Comparison of ENCODE assay signal across 8 mouse cellular contexts in genomic region chr12:53246581-53247490, GRCm38 (mm10). TPM values are rescaled to one million over a fixed set of nuclear protein-coding genes. Genes with fewer than 3 reads are reported as not detected.
DNase-seq lines count a peak whose midpoint lies in the region; ATAC-seq lines count a peak whose summit lies in the region.

No protein-coding gene starts in this region.

- H3K36me3 ChIP-seq in kidney, embryonic 16.5 days (ENCODE audit: insufficient read depth, low read length): no peaks in the 10 kb centered on the region
- H3K36me3 ChIP-seq in heart, embryonic 13.5 days: no peaks in the 10 kb centered on the region
- no peaks in the 10 kb centered on the region for H3K36me3 ChIP-seq in neural tube, embryonic 14.5 days (ENCODE audit: control insufficient read depth, insufficient read depth, low read length)

- intact Hi-C loops in left cerebral cortex, postnatal 25 days (cut with DNase I): loop anchor here (5.0 kb wide), 1 partner anchor 105 kb away; no protein-coding TSS in a partner anchor

- under 1% methylated on average over 28 of the region's 28 CpGs for WGBS in kidney, embryonic 16.5 days
- under 1% methylated on average over 28 of the region's 28 CpGs for WGBS in heart, embryonic 13.5 days
- WGBS in neural tube, embryonic 14.5 days: under 1% methylated on average over 28 of the region's 28 CpGs

- no peak overlapping the region for H3K9ac ChIP-seq in kidney, embryonic 16.5 days (replicated peaks; ENCODE audit: low read length)
- H3K9ac ChIP-seq in heart, embryonic 13.5 days: peak overlapping the region; percentile 64; the same call in 1 of the 2 replicates
- peak overlapping the region; percentile 80 for H3K9ac ChIP-seq in neural tube, embryonic 14.5 days (replicated peaks; ENCODE audit: low read depth, low read length)

- H3K9me3 ChIP-seq in kidney, embryonic 16.5 days (ENCODE audit: low read length): no peaks in the 10 kb centered on the region
- no peaks in the 10 kb centered on the region for H3K9me3 ChIP-seq in heart, embryonic 13.5 days
- no peaks in the 10 kb centered on the region for H3K9me3 ChIP-seq in neural tube, embryonic 14.5 days (ENCODE audit: control insufficient read depth, low read length)

- peak; percentile 42; the same call in 1 of the 2 replicates for ATAC-seq in kidney, embryonic 16.5 days (ENCODE audit: low FRiP score, low TSS enrichment)
- ATAC-seq in heart, embryonic 13.5 days (ENCODE audit: extremely low read depth, insufficient number of reproducible peaks, low FRiP score, low TSS enrichment): no peak
- peak; percentile 45; the same call in 1 of the 2 replicates for ATAC-seq in neural tube, embryonic 14.5 days (ENCODE audit: low read depth)
- ATAC-seq in inflammation-experienced regulatory T-cells, adult 6 months: no peak

- H3K4me3 ChIP-seq in kidney, embryonic 16.5 days (ENCODE audit: low read length): peak overlapping the region; percentile 36
- peak overlapping the region; percentile 65 for H3K4me3 ChIP-seq in heart, embryonic 13.5 days
- peak overlapping the region; percentile 81 for H3K4me3 ChIP-seq in neural tube, embryonic 14.5 days (ENCODE audit: low read depth, low read length)

- H3K27ac ChIP-seq in kidney, embryonic 16.5 days (ENCODE audit: low read length): no peak overlapping the region
- H3K27ac ChIP-seq in heart, embryonic 13.5 days (replicated peaks): no peak overlapping the region
- H3K27ac ChIP-seq in neural tube, embryonic 14.5 days (ENCODE audit: low read depth, low read length): peak overlapping the region; percentile 89

- H3K4me1 ChIP-seq in kidney, embryonic 16.5 days (ENCODE audit: insufficient read depth, low read length): peaks cover 31% of the 10 kb centered on the region
- peaks cover 37% of the 10 kb centered on the region for H3K4me1 ChIP-seq in heart, embryonic 13.5 days
- H3K4me1 ChIP-seq in neural tube, embryonic 14.5 days (ENCODE audit: control insufficient read depth, insufficient read depth, low read length): peaks cover 25% of the 10 kb centered on the region

- peak overlapping the region; percentile 86 for H3K4me2 ChIP-seq in kidney, embryonic 16.5 days (replicated peaks; ENCODE audit: low read depth, low read length)
- peak overlapping the region; percentile 98 for H3K4me2 ChIP-seq in heart, embryonic 13.5 days
- H3K4me2 ChIP-seq in neural tube, embryonic 14.5 days (ENCODE audit: low read depth, low read length): peak overlapping the region; percentile 96

- no peak for DNase-seq in kidney, adult 18-20 months
- peak; percentile 72 for DNase-seq in embryo, embryonic 10 days (ENCODE audit: low spot score)
- peak; percentile 21 to 26 for DNase-seq in left cerebral cortex, postnatal 25 days (ENCODE audit: low spot score in 2 of 2)
- no peak for DNase-seq in spleen, adult 12 weeks (ENCODE audit: low spot score)

- H3K27me3 ChIP-seq in kidney, embryonic 16.5 days (ENCODE audit: insufficient read depth, low read length): peaks cover 78% of the 10 kb centered on the region
- peaks cover 84% of the 10 kb centered on the region for H3K27me3 ChIP-seq in heart, embryonic 13.5 days (replicated peaks)
- H3K27me3 ChIP-seq in neural tube, embryonic 14.5 days (ENCODE audit: control insufficient read depth, insufficient read depth, low read length): no peaks in the 10 kb centered on the region

RNA-seq across cellular contexts. Expression of gene Npas3, which starts 1.6 kb away (rescaled TPM):
- 0.92 and 2.1 TPM in 2 replicates for polyA plus RNA-seq in kidney, embryonic 16.5 days (2015; fragmentation: Nextera tagmentation; extraction: Ambion mirVana)
- polyA plus RNA-seq in heart, embryonic 13.5 days (2015; fragmentation: Nextera tagmentation; extraction: Ambion mirVana): 0.94 and 1.1 TPM in 2 replicates
- 10 to 100 TPM; 19.0 to 25.4 TPM for total RNA-seq in left cerebral cortex, postnatal 25 days (2021)
- 25.9 and 29.1 TPM in 2 replicates for polyA plus RNA-seq in neural tube, embryonic 14.5 days (2014; fragmentation: Nextera tagmentation; extraction: Ambion mirVana)
- polyA plus RNA-seq in inflammation-experienced regulatory T-cells, adult 6 months (2017; shearing (Covaris generic)): under 1 TPM in 1 of 3 experiments, not detected in 2; 0.09 TPM

Comparison
In these comparisons a context has a peak if more than half of its experiments do, and no peak if none do; other contexts are left out.
1. ATAC-seq: peak in kidney, embryonic 16.5 days (single experiment) and neural tube, embryonic 14.5 days (single experiment); none in heart, embryonic 13.5 days (single experiment) and inflammation-experienced regulatory T-cells, adult 6 months (single experiment).
2. DNase-seq: peak in embryo, embryonic 10 days (single experiment) and left cerebral cortex, postnatal 25 days (2 of 2); none in kidney, adult 18-20 months (single experiment) and spleen, adult 12 weeks (single experiment).
3. Peak in every context shown above with its lines, with median percentiles within 50 percentile points of each other: H3K4me2 ChIP-seq and H3K4me3 ChIP-seq.